Mouse (Mus musculus) left cerebral cortex, postnatal 4 days (tissue): ENCODE results near the gene Zdhhc24. TPM values are rescaled to one million over a fixed set of nuclear protein-coding genes. Genes with fewer than 3 reads are reported as not detected.
"Not testable (repeated sequence)": the region's sequence is repeated elsewhere in the genome, so short reads cannot be mapped to it uniquely, and the experiment has no call there.

Experiments
- DNase-seq: peaks from one replicate; pipeline ENCODE4 v3.0.0-alpha.2; 2022
- intact Hi-C: fragments of 180-260 bp; cut with DNase I; formaldehyde crosslinking; loops from one replicate; pipeline ENCODE4 v1.15.1; 2025
- total RNA-seq, 2 experiments: library from RNA; stranded (reverse); gene quantifications; 2 replicates each; pipeline ENCODE4 v1.2.3; 2021

Zdhhc24 gene
- total RNA-seq, result 10 to 100 TPM; 17.7 to 21.0 TPM

GRCm38 (mm10) chr19:4878405-4879323 is at the start of gene Zdhhc24:
TSS of gene Zdhhc24 (plus strand) at chr19:4878668.
- intact Hi-C loops, result no loop called here

GRCm38 (mm10) chr19:4829156-4829555 is 49.3 kb upstream of the Zdhhc24 start:
- DNase-seq, result peak; percentile 88
- intact Hi-C loops, result no loop called here

More at GRCm38 (mm10) chr19:4878405-4879323, at the start of gene Zdhhc24:
- DNase-seq, result peak; percentile 97

GRCm38 (mm10) chr19:4833977-4834376 is 44.5 kb upstream of the Zdhhc24 start:
- DNase-seq, result no peak

GRCm38 (mm10) chr19:4836096-4836495 is 42.4 kb upstream of the Zdhhc24 start:
- intact Hi-C loops, result no loop called here
- no peak for DNase-seq

More at GRCm38 (mm10) chr19:4833977-4834376, 44.5 kb upstream of the Zdhhc24 start:
- intact Hi-C loops, result no loop called here

- intact Hi-C loops, result no loop called here
- DNase-seq, result no peak
These were observed 41.4 kb upstream of the Zdhhc24 start for GRCm38 (mm10) chr19:4837049-4837448.

- no peak for DNase-seq
These were observed 39.8 kb upstream of the Zdhhc24 start for GRCm38 (mm10) chr19:4838526-4839140.

GRCm38 (mm10) chr19:4839149-4839548 is 39.3 kb upstream of the Zdhhc24 start, which contains the start of the genes Ccs and Ccdc87:
TSS of gene Ccs (minus strand) at chr19:4839332.
TSS of gene Ccdc87 (plus strand) at chr19:4839366.
- intact Hi-C loops, result no loop called here
- DNase-seq, result peak; percentile 96

More at GRCm38 (mm10) chr19:4838526-4839140, 39.8 kb upstream of the Zdhhc24 start:
- intact Hi-C loops, result no loop called here

GRCm38 (mm10) chr19:4840848-4841247 is 37.6 kb upstream of the Zdhhc24 start:
- DNase-seq, result no peak
- intact Hi-C loops, result no loop called here

- DNase-seq, result no peak
- intact Hi-C loops, result no loop called here
These were observed 35.9 kb upstream of the Zdhhc24 start for GRCm38 (mm10) chr19:4842611-4843010.

GRCm38 (mm10) chr19:4845846-4846245 is 32.6 kb upstream of the Zdhhc24 start:
- intact Hi-C loops, result no loop called here
- DNase-seq, result no peak

- no peak for DNase-seq
- intact Hi-C loops, result no loop called here
These were observed 31.0 kb upstream of the Zdhhc24 start for GRCm38 (mm10) chr19:4847490-4847889.

GRCm38 (mm10) chr19:4849800-4850199 is 28.7 kb upstream of the Zdhhc24 start:
- intact Hi-C loops, result no loop called here
- no peak for DNase-seq

- intact Hi-C loops, result no loop called here
- DNase-seq, result no peak
These were observed 28.2 kb upstream of the Zdhhc24 start for GRCm38 (mm10) chr19:4850281-4850680.

- peak; percentile 85 for DNase-seq
- intact Hi-C loops, result no loop called here
These were observed 23.7 kb upstream of the Zdhhc24 start, which contains the start of gene Ctsf for GRCm38 (mm10) chr19:4854552-4855469. TSS of gene Ctsf (plus strand) at chr19:4855130.

- DNase-seq, result no peak
- intact Hi-C loops, result no loop called here
These were observed 23.0 kb upstream of the Zdhhc24 start for GRCm38 (mm10) chr19:4855470-4855820.

GRCm38 (mm10) chr19:4855951-4856350 is 22.5 kb upstream of the Zdhhc24 start:
- intact Hi-C loops, result no loop called here
- no peak for DNase-seq

GRCm38 (mm10) chr19:4859081-4859480 is 19.4 kb upstream of the Zdhhc24 start:
- DNase-seq, result no peak
- intact Hi-C loops, result no loop called here

GRCm38 (mm10) chr19:4863048-4863447 is 15.4 kb upstream of the Zdhhc24 start:
- peak; percentile 66 for DNase-seq

GRCm38 (mm10) chr19:4865147-4865546 is 13.3 kb upstream of the Zdhhc24 start:
- intact Hi-C loops, result no loop called here
- DNase-seq, result peak; percentile 51

More at GRCm38 (mm10) chr19:4863048-4863447, 15.4 kb upstream of the Zdhhc24 start:
- intact Hi-C loops, result no loop called here

- intact Hi-C loops, DNase-seq: not testable (repeated sequence)
These were observed 3.9 kb upstream of the Zdhhc24 start for GRCm38 (mm10) chr19:4874613-4875012.
